Mouse (Mus musculus) stomach, postnatal 0 days (tissue): Measurements from ENCODE around the gene Axin1. TPM values are rescaled to one million over a fixed set of nuclear protein-coding genes. Genes with fewer than 3 reads are reported as not detected.

Experiments
- ATAC-seq: fragments of 200-750 bp; cut with Nextera tagmentation; 2 replicates; pipeline ENCODE4 v1.8.0; 2017; ENCODE audit not compliant: low FRiP score, low TSS enrichment
- DNase-seq: peaks from one replicate; pipeline ENCODE4 v3.0.0-alpha.2; 2016; ENCODE audit warnings: low spot score
- H3K27ac ChIP-seq: fragments of 300-500 bp; sonication (generic); replicated peaks from 2 replicates; pipeline ENCODE4 v1.5.1; 2014; ENCODE audit warnings: mild to moderate bottlenecking, control low read depth
- H3K27me3 ChIP-seq: fragments of 300-500 bp; sonication (generic); 2 replicates; pipeline ENCODE4 v1.6.1; 2014; ENCODE audit warnings: low read length; ENCODE audit not compliant: control insufficient read depth, insufficient read depth
- H3K36me3 ChIP-seq: fragments of 300-500 bp; sonication (generic); 2 replicates; pipeline ENCODE4 v1.6.1; 2014; ENCODE audit warnings: low read length, mixed read lengths; ENCODE audit not compliant: control insufficient read depth, insufficient read depth
- H3K4me1 ChIP-seq: fragments of 300-500 bp; sonication (generic); replicated peaks from 2 replicates; pipeline ENCODE4 v1.6.1; 2014; ENCODE audit warnings: antibody characterized with exemption; ENCODE audit not compliant: control insufficient read depth, insufficient read depth
- H3K4me2 ChIP-seq: fragments of 300-500 bp; sonication (generic); replicated peaks from 2 replicates; pipeline ENCODE4 v1.6.1; 2014; ENCODE audit warnings: low read depth, mild to moderate bottlenecking, control low read depth, moderate library complexity
- H3K4me3 ChIP-seq: fragments of 300-500 bp; sonication (generic); 2 replicates; pipeline ENCODE4 v1.5.1; 2014; ENCODE audit warnings: low read depth, low read length, control low read depth
- H3K9ac ChIP-seq: fragments of 300-500 bp; sonication (generic); 2 replicates; pipeline ENCODE4 v1.6.1; 2014; ENCODE audit warnings: mild to moderate bottlenecking, low read length, control low read depth, mixed read lengths
- H3K9me3 ChIP-seq: fragments of 300-500 bp; sonication (generic); 2 replicates; pipeline ENCODE4 v1.6.1; 2016; ENCODE audit warnings: low read length; ENCODE audit not compliant: control insufficient read depth
- CTCF ChIP-seq: IDR thresholded peaks from 2 replicates; pipeline ENCODE4 v1.5.1; 2016; ENCODE audit warnings: antibody characterized with exemption, low read depth, mild to moderate bottlenecking, moderate library complexity
- EP300 ChIP-seq: optimal IDR thresholded peaks from 2 replicates; pipeline ENCODE3; 2016; ENCODE audit warnings: antibody characterized with exemption
- WGBS: fragments of 180-500 bp; shearing (Covaris S2); extraction: QIAGEN DNeasy Blood & Tissue Kit; methylation state at CpG from one replicate; pipeline ENCODE4 v1.1.7; 2014; 5-methylcytosine and 5-hydroxymethylcytosine counted together
- polyA plus RNA-seq: library from polyadenylated mRNA; unstranded; fragments of >200 nt; fragmentation: Nextera tagmentation; extraction: Ambion mirVana; gene quantifications from 2 replicates; pipeline ENCODE4 v1.2.1, GENCODE M21; 2015

Gene Axin1
- polyA plus RNA-seq, 1 experiment from 2014 or later, result 10.9 TPM

DNA sequence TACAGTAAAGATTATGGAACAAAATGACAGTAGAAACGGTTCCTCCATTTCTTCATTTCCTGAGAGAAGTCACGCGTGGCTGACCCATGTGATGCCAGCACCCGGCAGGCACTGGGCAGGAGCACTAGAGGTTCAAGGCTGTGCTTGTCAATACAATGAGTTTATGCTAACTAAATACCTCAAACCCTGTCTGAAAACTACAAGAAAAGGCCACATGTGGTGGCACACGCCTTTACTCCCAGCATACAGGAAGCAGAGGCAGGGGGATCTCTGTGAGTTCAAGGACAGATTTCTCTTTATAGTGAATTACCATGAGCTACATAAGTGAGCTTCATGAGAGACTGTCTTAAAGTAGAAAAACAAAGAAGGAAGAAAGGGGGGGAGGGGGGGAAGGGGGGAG lies 92.7 kb downstream of the Axin1 start:
- no peak for TF ChIP-seq CTCF
- H3K27ac ChIP-seq, result no peak overlapping the region
- no peaks in the 10 kb centered on the region for H3K9me3 ChIP-seq
- H3K4me1 ChIP-seq, result 0 out of 2 replicates have a peak, but pooled peaks cover 2% of the 10 kb centered on the region
- H3K9ac ChIP-seq, result no peak overlapping the region
- H3K4me3 ChIP-seq, result no peak overlapping the region
- H3K27me3 ChIP-seq, result no peaks in the 10 kb centered on the region
- WGBS, result 91% methylated on average over 5 of the region's 5 CpGs
- ATAC-seq (no peak), DNase-seq (no peak)
- H3K36me3 ChIP-seq, result no peaks in the 10 kb centered on the region
- H3K4me2 ChIP-seq, result no peak overlapping the region

DNA sequence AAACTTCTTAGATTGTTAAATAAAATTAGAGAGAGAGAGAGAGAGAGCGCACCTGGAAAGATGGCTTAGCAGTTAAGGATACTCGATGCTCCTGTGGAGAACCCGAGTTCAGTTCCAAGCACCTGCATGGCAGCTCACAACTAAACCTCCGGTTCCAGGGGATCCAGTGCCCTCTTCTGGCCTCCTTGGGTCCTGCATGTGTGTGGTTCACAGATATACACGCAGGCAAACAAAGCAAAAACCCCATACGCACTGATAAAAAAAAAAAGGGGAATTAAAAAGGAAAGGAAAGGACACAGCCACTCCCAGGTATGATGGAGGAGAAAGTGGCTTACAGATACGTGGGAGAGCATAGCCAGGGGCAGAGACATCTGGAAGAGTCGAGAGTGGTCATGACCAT lies 94.4 kb downstream of the Axin1 start:
- Histone ChIP-seq H3K4me2 (no peak overlapping the region), H3K9me3 (no peaks in the 10 kb centered on the region), H3K9ac (no peak overlapping the region), H3K36me3 (no peaks in the 10 kb centered on the region), H3K27ac (no peak overlapping the region), H3K4me1 (0 out of 2 replicates have a peak, but pooled peaks cover 2% of the 10 kb centered on the region), H3K27me3 (no peaks in the 10 kb centered on the region), H3K4me3 (no peak overlapping the region)
- 68% methylated on average over 8 of the region's 8 CpGs for WGBS
- DNase-seq (no peak), ATAC-seq (no peak)
- no peak for TF ChIP-seq EP300
- TF ChIP-seq CTCF, result peak; percentile 62

DNA sequence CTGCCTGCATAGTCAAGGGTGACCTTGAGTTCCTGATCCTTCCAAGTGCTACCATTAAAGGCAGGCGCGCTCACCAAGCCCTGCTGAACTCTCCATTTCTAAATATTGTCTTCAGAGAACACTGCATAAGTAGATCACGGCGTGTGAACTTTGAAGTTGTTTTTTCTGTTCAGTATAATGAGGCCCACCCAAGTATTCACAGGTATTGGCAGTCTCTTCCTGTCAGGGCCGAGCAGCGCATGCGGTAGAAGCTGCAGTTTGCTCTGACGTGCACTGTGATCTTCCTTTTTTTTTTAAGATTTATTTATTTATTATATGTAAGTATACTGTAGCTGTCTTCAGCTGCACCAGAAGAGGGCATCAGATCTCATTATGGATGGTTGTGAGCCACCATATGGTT lies 95.9 kb downstream of the Axin1 start:
- no peak overlapping the region for H3K4me2 ChIP-seq
- TF ChIP-seq CTCF (no peak), EP300 (no peak)
- no peaks in the 10 kb centered on the region for H3K36me3 ChIP-seq
- H3K4me1 ChIP-seq, result 0 out of 2 replicates have a peak, but pooled peaks cover 2% of the 10 kb centered on the region
- WGBS, result 81% methylated on average over 8 of the region's 8 CpGs
- no peak overlapping the region for H3K9ac ChIP-seq
- H3K27me3 ChIP-seq, result no peaks in the 10 kb centered on the region
- ATAC-seq, result no peak
- H3K4me3 ChIP-seq, result no peak overlapping the region
- H3K27ac ChIP-seq, result no peak overlapping the region
- H3K9me3 ChIP-seq, result no peaks in the 10 kb centered on the region
- no peak for DNase-seq

DNA sequence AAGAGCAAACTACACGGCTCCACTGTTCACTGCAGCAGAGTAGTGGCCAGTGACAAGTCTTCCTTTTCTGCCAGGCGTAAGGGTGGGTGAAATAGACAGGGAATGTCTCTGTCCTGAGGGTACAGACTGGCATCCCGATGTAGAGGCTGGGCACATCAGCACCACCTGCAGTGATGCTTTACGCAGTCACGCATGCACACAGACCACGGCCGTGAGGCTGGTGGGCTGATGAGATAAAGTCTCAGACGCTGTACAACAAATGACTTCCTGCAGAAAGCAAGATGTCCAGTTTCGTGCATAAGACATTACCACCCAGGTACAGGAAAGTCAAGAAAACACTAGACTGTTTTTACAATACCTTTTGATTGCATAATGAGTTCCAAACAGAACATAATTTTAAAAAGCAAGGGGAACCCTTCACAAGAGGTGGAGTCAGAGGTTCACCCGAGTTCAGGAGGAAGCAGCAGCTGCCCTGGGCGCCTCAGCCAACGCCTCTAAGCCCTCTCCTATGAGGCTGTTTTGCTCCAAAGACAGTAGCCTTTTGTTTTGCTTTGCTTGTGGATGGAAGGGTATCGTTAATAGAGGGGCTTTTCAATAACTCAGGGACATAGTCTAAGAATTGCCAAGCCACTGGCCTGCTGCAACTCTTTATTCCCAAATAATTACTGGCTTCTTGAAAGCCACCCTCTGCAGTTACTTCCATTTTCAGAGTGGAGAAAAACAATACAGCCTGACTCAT lies 96.8 kb downstream of the Axin1 start:
- Histone ChIP-seq H3K9me3 (no peaks in the 10 kb centered on the region), H3K36me3 (no peaks in the 10 kb centered on the region), H3K4me3 (no peak overlapping the region), H3K4me1 (peaks cover 2% of the 10 kb centered on the region; the same call in 1 of the 2 replicates), H3K9ac (no peak overlapping the region), H3K4me2 (no peak overlapping the region), H3K27ac (peak overlapping the region; percentile 37), H3K27me3 (no peaks in the 10 kb centered on the region)
- WGBS, result 60% methylated on average over 13 of the region's 13 CpGs
- no peak for TF ChIP-seq CTCF
- TF ChIP-seq EP300, result no peak
- ATAC-seq (no peak), DNase-seq (no peak)

DNA sequence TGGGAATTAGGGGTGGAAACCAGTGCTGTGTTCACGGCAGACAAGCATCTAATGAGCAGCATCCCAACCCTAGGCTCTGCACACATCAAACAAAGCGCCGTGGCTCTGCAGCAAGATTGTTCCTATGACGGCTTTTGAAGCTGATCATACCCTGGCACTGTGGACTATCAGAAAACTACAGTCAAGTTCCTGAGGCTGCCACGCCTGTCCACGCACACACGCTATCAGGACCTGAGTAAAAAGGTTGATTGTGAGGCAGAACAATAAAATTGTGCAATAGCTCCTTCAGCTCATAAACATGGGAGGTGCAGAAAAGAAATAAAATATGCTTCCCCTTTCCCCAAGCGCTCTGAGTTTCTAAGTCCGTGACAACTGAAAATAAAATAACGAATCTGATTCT lies 99.2 kb downstream of the Axin1 start:
- Histone ChIP-seq H3K9ac (no peak overlapping the region), H3K4me2 (no peak overlapping the region), H3K4me3 (no peak overlapping the region), H3K4me1 (peaks cover 2% of the 10 kb centered on the region; the same call in 1 of the 2 replicates), H3K27me3 (no peaks in the 10 kb centered on the region), H3K9me3 (no peaks in the 10 kb centered on the region), H3K36me3 (no peaks in the 10 kb centered on the region), H3K27ac (no peak overlapping the region)
- TF ChIP-seq EP300 (no peak), CTCF (no peak)
- ATAC-seq (peak; percentile 89), DNase-seq (peak; percentile 70)
- 54% methylated on average over 10 of the region's 10 CpGs for WGBS

DNA sequence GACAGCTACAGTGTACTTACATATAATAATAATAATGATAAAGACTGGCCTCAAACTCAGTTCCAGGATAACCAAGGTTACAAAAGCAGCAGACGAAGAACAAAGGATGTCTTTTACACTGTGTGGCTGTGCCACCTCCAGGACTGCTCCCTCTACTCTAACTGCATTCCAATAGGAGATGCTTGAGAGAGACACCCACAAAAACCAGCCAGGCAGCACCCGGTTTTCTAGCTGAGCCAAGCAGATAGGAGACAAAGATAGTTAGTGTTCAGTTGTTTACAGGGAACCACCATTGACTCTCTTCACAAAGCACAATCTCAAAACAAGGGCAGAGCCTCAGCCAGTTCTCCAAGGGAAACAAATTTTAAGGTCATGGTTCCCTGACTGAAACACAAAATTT lies 101.1 kb downstream of the Axin1 start:
- TF ChIP-seq CTCF (no peak), EP300 (no peak)
- 60% methylated on average over 2 of the region's 2 CpGs for WGBS
- H3K4me2 ChIP-seq, result no peak overlapping the region

More for the DNA sequence above, 101.1 kb downstream of the Axin1 start:
- Histone ChIP-seq H3K9ac (no peak overlapping the region), H3K27me3 (no peaks in the 10 kb centered on the region), H3K4me3 (no peak overlapping the region), H3K36me3 (no peaks in the 10 kb centered on the region), H3K4me1 (peaks cover 2% of the 10 kb centered on the region), H3K27ac (peak overlapping the region; percentile 20; the same call in 1 of the 2 replicates), H3K9me3 (no peaks in the 10 kb centered on the region)
- no peak for ATAC-seq
- no peak for DNase-seq
